Mouse (Mus musculus): ENCODE results near the gene Tcf7l2.

DNA sequence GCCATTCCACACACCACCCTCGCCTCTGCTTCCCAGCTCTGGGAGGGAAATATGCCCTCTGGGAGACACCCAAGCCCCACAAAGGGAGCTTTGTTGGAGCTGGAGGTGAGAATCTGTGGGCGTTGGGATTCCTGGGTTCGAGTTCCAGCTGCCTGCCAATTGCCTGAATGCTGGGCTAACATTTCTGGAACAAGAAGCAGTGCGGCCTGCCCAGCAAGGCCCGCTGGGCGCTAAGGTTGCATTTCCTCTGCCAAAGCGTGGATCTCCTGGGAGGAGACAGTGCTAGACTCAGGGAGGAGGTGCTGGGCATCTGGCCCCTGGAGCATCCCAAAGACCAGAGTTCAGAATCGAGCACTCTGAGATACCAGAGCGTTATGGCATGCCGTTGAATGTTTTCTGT, 38.3 kb downstream of the Tcf7l2 start:
- TF ChIP-seq CTCF (IDR thresholded peaks at IDR 0.05; ENCODE audit: extremely low read depth, insufficient read length, insufficient replicate concordance, low read depth, low read length) (no peak), POLR2A (IDR thresholded peaks at IDR 0.05; ENCODE audit: low read depth, low read length) (no peak)
